10 mouse cellular contexts compared by ENCODE assay signal in the genomic region with DNA sequence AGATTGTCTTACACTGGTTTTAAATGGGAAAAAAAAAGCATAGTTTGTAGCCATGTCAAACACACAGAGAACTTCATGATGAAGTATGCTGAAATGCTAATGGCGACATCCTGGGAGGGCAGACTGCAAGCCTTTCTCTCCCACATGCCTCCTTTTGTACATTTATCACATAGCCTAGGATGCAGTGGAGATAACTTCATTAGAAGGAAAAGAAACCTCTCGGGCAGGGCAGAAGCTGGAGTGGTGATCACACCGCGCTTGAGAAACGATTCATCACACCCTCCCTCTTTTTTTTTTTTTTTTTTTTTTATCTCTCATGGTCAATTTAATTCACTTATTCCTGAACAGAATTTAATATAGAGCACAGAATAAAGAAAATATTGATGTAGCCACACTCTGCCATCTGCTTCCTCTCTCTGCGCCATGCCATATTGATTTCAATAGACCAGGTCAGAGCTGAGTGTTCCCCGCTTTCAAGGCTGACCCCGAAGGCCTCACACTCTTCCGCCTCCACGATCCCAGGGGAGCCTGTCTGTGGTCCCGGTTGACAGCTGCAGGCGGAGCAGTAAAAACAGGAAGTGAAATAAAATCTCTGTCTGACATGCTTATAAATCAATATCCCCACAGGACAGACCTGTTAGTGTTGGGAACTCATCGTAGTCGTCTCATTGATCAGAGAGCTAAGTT. TPM values are rescaled to one million over a fixed set of nuclear protein-coding genes. Genes with fewer than 3 reads are reported as not detected.
DNase-seq lines count a peak whose midpoint lies in the region; ATAC-seq and TF ChIP-seq lines count a peak whose summit lies in the region.
"Had no signal": no experiment of that assay in that cellular context is flagged by ENCODE, and none has a peak within 500 bp of the region (broad histone marks: within the 10 kb centered on the region; RNA-seq: fewer than 3 reads in every experiment).

No protein-coding gene starts in this region.

- H3K36me3 ChIP-seq in hindbrain, embryonic 15.5 days, result no peaks in the 10 kb centered on the region
- H3K36me3 ChIP-seq in forebrain, postnatal 0 days (ENCODE audit: insufficient read depth), result no peaks in the 10 kb centered on the region
- H3K36me3 ChIP-seq: heart, embryonic 13.5 days had no signal

- no peaks in the 10 kb centered on the region for H3K9me3 ChIP-seq in hindbrain, embryonic 15.5 days
- H3K9me3 ChIP-seq in forebrain, postnatal 0 days (ENCODE audit: low read length), result no peaks in the 10 kb centered on the region
- H3K9me3 ChIP-seq: heart, embryonic 13.5 days; megakaryocyte, embryonic 14.5 days had no signal

- no peak for TF ChIP-seq CTCF in forebrain, postnatal 0 days (IDR thresholded peaks at IDR 0.05; ENCODE audit: low read depth)

- ATAC-seq in hindbrain, embryonic 15.5 days (ENCODE audit: low FRiP score, low read depth), result 0 out of 2 replicates have a peak, but pooled peaks have one; percentile 15
- ATAC-seq in megakaryocyte progenitor cell, adult 5-6 weeks (replicated peaks; ENCODE audit: poor library complexity), result peak; percentile 79
- no peak for ATAC-seq in forebrain, postnatal 0 days

- H3K27me3 ChIP-seq in hindbrain, embryonic 15.5 days, result no peaks in the 10 kb centered on the region
- H3K27me3 ChIP-seq in forebrain, postnatal 0 days (ENCODE audit: insufficient read depth, low read length), result no peaks in the 10 kb centered on the region
- H3K27me3 ChIP-seq: heart, embryonic 13.5 days had no signal

- WGBS in hindbrain, embryonic 15.5 days, result 29% methylated on average over 14 of the region's 14 CpGs
- WGBS in forebrain, postnatal 0 days, result 73% methylated on average over 14 of the region's 14 CpGs

- H3K4me3 ChIP-seq in hindbrain, embryonic 15.5 days, result no peak overlapping the region
- H3K4me3 ChIP-seq in forebrain, postnatal 0 days (ENCODE audit: low read depth, low read length), result no peak overlapping the region
- H3K4me3 ChIP-seq: heart, embryonic 13.5 days; megakaryocyte, embryonic 14.5 days had no signal

- peaks cover 3% of the 10 kb centered on the region; the same call in 1 of the 2 replicates for H3K4me1 ChIP-seq in hindbrain, embryonic 15.5 days (replicated peaks)
- no peaks in the 10 kb centered on the region for H3K4me1 ChIP-seq in forebrain, postnatal 0 days (ENCODE audit: insufficient read depth)
- H3K4me1 ChIP-seq: megakaryocyte, embryonic 14.5 days had no signal

- no peak overlapping the region for H3K9ac ChIP-seq in hindbrain, embryonic 15.5 days
- no peak overlapping the region for H3K9ac ChIP-seq in forebrain, postnatal 0 days
- H3K9ac ChIP-seq: heart, embryonic 13.5 days had no signal

- H3K4me2 ChIP-seq in hindbrain, embryonic 15.5 days, result 0 out of 2 replicates have a peak overlapping the region, but pooled peaks have one; percentile 25
- no peak overlapping the region for H3K4me2 ChIP-seq in forebrain, postnatal 0 days (ENCODE audit: low read depth)
- H3K4me2 ChIP-seq: heart, embryonic 13.5 days had no signal

- peak; percentile 89 to 91 for DNase-seq in B cell, adult 2 months
- DNase-seq in adrenal gland, postnatal 25 days, result peak; percentile 29
- DNase-seq in yolk sac, embryonic 10.5 days (ENCODE audit: low spot score), result peak; percentile 10
- DNase-seq in Muller cell, postnatal 12 days (ENCODE audit: inconsistent ontology term), result no peak
- DNase-seq in layer of hippocampus, postnatal 25 days (ENCODE audit: extremely low spot score in 1 of 2, low spot score in 1 of 2), result no peak
- DNase-seq in forebrain, postnatal 0 days, result no peak

- H3K27ac ChIP-seq in hindbrain, embryonic 15.5 days (replicated peaks), result no peak overlapping the region
- no peak overlapping the region for H3K27ac ChIP-seq in forebrain, postnatal 0 days (ENCODE audit: low read depth, low read length)
- H3K27ac ChIP-seq: heart, embryonic 13.5 days had no signal

RNA-seq across cellular contexts. Expression of a gene that starts 32.0 kb away (rescaled TPM):
- total RNA-seq in adrenal gland, postnatal 25 days (2021), result 36.5 and 42.5 TPM in 2 replicates
- 37.7 and 38.8 TPM in 2 replicates for polyA plus RNA-seq in hindbrain, embryonic 15.5 days (2015; fragmentation: Nextera tagmentation; extraction: Ambion mirVana)
- 53.3 and 53.8 TPM in 2 replicates for total RNA-seq in megakaryocyte progenitor cell, adult 5-6 weeks (2015)
- 87.6 and 111 TPM in 2 replicates for total RNA-seq in megakaryocyte progenitor cell, adult 5-6 weeks (2017)
- 10 to 100 TPM; 40.4 to 40.5 TPM for total RNA-seq in layer of hippocampus, postnatal 25 days (2021)
- 40.9 and 43.6 TPM in 2 replicates for total RNA-seq in forebrain, postnatal 0 days (2014; rRNA removed)
- polyA plus RNA-seq in forebrain, postnatal 0 days (2015; fragmentation: Nextera tagmentation; extraction: Ambion mirVana), result 31.6 and 36.3 TPM in 2 replicates

Comparison
In these comparisons a context has a peak if more than half of its experiments do, and no peak if none do; other contexts are left out.
1. DNase-seq: peak in B cell, adult 2 months (2 of 2), adrenal gland, postnatal 25 days (single experiment) and yolk sac, embryonic 10.5 days (single experiment); none in Muller cell, postnatal 12 days (single experiment), layer of hippocampus, postnatal 25 days (0 of 2) and forebrain, postnatal 0 days (single experiment).